Mouse (Mus musculus) c-Kit-negative CD71-positive TER-119-positive erythroid progenitor cells, embryonic 14.5 days (primary cell): ENCODE data around the gene Rad9b.

Experiments used
- DNase-seq: peaks from one replicate; pipeline ENCODE4 v3.0.0-alpha.2; 2013; ENCODE audit warnings: low read depth, low spot score

Rad9b gene

GRCm38 (mm10) chr5:122284183-122285028 lies 69.6 kb downstream of the Rad9b start, which contains the start of gene Pptc7:
TSS of gene Pptc7 (plus strand) at chr5:122284365.
- DNase-seq = peak; percentile 86

- DNase-seq = no peak
These were observed 70.2 kb downstream of the Rad9b start for GRCm38 (mm10) chr5:122283828-122284182.

GRCm38 (mm10) chr5:122280827-122281462 lies 73.1 kb downstream of the Rad9b start:
- DNase-seq = no peak

- DNase-seq = no peak
These were observed 73.6 kb downstream of the Rad9b start for GRCm38 (mm10) chr5:122280422-122280826.

- DNase-seq = no peak
These were observed 74.1 kb downstream of the Rad9b start for GRCm38 (mm10) chr5:122279799-122280421.

- no peak for DNase-seq
These were observed 75.1 kb downstream of the Rad9b start for GRCm38 (mm10) chr5:122278946-122279345.

GRCm38 (mm10) chr5:122274785-122275184 lies 79.2 kb downstream of the Rad9b start:
- no peak for DNase-seq
